Mouse (Mus musculus): ENCODE measurements around the gene Olfr693.
"Not testable (repeated sequence)": the region's sequence is repeated elsewhere in the genome, so short reads cannot be mapped to it uniquely, and the experiment has no call there.

Gene Olfr693

DNA sequence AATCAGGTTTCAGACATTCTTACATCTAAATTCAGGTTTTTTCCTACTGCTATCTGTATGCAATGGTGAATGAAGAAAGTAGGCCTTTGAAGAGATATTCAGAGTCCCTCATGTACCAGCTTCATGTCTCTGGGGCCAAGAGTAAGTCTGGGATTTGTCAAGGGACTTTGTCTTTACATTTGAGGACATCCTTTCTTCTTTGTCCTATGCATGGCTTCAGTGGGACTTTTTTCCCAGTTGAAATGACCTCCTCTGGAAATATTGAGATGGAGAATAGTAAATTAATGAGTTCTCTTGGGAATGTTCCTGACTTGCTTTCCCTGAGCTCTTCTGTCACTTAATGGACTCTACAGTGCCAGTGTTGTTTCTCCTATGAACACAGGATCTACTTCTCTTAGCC is at the start of gene Olfr693:
TSS of gene Olfr693 (minus strand) at position 101 of the 400 bp plus-strand sequence.
- no peak for DNase-seq (ENCODE audit: low spot score)

DNA sequence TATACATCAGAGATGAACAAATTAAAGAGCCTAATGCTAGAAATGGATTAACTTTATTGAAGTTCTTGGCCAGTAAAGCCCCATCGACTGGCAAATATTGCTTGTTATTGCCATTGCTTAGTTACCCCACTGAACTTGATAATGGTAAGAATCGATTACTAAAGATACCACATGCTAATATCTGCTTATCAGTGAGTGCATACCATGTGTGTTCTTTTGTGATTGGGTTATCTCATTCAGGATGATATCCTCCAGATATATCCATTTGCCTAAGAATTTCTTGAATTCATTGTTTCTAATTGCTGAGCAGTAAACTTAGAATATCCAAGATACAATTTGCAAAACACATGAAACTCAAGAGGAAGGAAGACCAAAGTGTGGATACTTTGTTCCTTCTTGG is 45.3 kb upstream of the Olfr693 start:
- DNase-seq (ENCODE audit: low spot score) = not testable (repeated sequence)

DNA sequence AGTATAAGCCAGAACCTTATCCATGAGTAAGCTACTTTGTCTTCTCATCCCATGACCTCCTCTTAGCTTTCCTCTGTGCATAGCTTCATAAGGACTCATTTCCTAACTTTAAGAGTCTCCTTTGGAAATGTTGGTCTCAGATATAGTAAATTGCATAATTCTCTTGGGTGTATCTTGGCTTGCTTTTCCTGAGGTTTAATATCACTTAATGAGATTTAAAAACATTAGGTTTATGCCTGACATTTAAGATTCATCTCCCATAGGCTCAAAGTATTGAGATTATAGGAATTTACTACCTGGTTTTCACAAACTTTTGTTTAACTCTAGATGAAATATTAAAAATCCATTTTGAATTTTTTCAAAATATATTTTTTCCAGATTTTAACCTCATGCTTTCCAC is 35.9 kb upstream of the Olfr693 start, which contains the start of gene Olfr695:
TSS of gene Olfr695 (minus strand) at position 101 of the 400 bp plus-strand sequence.
- no peak for DNase-seq (ENCODE audit: low spot score)

DNA sequence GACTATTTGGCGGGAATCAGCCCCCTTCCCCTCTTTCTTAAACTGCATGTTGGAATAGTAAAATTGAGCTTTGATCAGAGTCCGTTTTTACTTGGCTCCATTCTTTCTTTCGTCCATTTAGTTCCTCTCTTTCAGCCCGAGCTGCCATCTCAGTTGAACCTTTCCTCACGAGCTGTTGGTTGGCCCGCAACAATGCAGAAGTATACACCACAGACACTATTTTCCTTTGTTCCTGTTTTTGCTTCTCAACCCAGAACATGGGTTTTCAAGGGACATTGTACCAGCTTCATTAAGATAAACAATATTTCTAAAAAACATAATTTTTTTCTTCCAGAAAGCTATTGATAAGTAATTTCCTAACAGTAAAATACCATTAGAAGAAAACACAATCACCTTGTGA is 31.1 kb upstream of the Olfr693 start:
- DNase-seq (ENCODE audit: low spot score) = no peak

DNA sequence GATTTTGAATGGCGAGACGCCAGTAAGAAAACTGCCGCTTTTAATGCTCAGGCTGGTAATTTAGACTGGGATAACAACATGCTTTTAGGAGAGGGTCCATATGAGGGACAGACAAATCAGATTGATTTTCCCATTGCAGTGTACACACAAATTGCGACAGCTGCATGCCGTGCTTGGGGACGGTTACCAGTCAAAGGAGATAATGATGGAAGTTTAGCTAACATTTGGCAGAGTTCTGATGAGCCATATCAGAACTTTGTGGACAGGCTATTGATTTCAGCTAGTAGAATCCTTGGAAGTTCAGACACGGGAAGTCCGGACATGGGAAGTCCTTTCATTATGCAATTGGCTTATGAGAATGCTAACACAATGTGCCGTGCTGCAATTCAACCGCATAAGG is 27.3 kb upstream of the Olfr693 start:
- not testable (repeated sequence) for DNase-seq (ENCODE audit: low spot score)

DNA sequence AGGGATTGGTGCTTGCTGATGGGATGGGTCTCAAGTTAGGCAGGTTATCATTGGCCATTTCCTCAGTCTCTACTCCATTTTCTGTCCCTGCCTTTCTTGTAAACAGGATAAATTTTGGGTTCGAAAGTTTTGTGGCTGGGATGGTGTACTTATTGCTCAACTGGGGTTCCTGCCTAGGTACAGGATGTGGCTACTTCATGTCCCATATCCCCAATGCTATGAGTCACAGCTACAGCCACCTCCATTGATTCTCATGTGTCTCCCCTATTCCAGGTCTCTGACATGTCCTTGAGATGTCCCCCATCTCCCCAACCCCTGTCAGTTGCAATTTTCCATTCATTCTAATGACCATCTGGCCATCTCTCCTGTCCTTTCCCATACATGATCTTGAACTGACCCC is 16.5 kb upstream of the Olfr693 start:
- no peak for DNase-seq (ENCODE audit: low spot score)

DNA sequence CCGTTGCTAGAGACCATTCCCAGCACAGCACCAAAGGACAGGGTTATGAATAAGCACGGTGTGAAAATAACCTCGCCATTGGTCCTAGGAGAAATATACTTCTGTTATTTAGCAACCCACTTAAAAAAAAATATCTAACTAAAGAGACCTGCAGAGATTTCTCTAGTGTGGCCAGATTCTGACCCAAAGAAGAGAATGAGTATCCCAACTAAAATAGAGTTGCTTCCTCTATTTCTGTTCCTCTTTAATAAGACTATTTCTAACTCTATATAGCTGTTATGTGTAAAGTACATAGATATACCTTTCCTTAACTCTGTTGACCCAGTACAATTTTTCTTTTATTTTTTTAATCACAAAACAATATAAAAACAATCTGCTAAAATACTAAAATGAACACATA is 12.6 kb upstream of the Olfr693 start:
- DNase-seq (ENCODE audit: low spot score) = no peak

DNA sequence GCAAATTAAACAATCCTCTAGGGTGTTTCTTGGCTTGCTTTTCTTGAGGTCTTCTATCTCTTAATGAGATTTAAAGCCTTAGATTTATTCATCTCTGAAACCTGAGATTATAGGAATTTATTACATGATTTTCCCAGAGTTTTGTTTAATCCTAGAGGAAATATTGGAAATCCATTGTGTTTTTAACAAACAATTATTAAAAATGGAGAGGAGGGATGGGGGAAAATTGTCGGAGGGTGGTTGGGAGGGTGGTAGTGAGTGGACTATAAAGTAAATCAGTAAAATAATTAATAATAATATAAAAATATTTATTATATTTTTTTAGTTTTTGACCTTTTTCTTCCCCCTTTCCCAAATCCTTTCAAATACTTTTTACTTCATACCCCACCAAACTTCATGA is 11.3 kb upstream of the Olfr693 start, which contains the start of gene Olfr694:
TSS of gene Olfr694 (minus strand) at position 101 of the 400 bp plus-strand sequence.
- no peak for DNase-seq (ENCODE audit: low spot score)

DNA sequence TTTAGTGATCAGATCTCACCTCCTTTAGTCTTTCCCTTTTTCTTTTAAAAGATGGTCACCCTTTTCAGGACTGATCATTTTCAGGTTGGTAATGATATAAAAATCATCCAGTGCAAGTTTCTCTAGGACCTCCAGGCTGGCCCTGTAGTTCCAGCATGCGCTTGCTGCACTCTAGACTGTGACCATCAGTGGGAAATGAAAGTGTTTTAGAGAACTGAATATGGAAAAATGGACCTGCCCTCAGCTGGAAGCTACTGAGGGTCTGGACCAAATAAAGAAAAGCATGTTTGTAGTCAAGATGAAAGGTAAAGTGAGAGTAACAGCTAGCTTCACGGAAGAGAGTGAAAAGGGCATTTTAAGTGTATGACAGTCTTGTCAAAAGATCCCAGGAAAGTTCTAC is 5.0 kb upstream of the Olfr693 start:
- DNase-seq (ENCODE audit: low spot score) = no peak

DNA sequence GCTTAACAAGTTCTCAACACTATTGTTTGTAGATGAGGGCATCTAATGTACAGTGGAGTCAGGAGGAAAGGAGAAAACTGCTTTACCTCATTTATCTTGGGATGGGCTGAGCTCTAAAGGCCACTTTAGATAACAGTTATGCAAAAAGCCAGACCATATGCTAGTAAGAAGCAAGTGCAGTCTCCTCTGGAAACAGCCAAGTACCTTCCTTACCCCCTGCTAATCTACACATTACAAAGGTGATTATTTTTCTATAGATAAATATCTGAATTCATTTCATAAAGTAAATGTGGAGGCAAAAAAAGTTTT is 28.1 kb downstream of the Olfr693 start:
- no peak for DNase-seq (ENCODE audit: low spot score)

DNA sequence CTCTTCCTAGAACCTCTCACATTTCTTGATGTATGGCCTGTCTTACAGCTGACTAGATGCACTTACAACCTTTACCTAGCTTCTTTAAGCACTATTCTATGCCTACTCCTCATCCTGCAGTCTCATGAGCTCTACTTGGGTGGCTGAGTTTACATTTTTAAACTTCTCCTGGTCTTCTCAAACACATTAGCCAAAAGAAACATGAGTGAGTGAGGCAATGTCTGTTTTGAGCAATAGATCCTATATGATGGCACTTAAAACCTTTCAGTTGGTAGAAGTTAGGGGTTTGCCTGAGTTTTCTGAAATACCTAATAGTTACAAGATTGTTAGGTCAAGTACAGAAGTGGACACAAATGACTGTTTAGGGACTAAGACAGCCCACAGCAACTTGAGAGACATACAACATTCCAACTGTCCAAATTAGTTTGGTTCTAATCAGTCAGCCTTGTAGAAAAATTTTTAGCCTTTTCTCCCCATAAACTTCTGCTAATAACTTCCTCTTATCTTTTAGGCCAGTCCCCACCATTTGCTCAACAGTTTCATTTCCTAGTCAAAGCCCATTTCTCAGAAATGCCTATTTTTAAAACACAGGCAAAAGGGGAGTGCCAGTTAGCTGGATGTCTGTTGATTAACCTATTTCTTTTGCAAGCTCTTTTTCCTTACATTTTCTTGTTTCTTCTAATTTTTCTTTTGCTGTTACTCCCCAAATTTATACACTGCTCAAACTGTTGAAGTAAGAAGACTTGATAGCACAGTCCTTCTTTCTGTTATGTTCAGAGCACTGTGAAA is 28.6 kb downstream of the Olfr693 start:
- no peak for DNase-seq (ENCODE audit: low spot score)

DNA sequence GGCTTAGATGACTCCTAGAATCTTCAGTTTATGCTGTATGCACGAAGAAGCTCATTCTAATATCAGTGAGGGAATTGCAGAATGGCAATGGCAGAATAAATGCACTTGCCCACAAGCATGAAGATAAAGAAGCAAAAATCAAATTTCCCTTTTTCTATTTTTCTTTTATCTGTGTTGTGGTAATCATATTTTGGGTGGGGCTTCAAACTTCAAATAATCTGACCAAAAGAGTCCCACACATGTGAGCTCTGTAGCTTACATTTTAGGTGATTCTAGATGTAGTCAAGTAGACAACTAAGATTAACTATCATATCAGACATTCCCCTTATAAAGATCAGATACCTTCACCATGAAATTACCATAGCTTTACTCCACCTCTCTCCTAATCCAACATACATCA is 30.6 kb downstream of the Olfr693 start:
- DNase-seq (ENCODE audit: low spot score) = no peak

DNA sequence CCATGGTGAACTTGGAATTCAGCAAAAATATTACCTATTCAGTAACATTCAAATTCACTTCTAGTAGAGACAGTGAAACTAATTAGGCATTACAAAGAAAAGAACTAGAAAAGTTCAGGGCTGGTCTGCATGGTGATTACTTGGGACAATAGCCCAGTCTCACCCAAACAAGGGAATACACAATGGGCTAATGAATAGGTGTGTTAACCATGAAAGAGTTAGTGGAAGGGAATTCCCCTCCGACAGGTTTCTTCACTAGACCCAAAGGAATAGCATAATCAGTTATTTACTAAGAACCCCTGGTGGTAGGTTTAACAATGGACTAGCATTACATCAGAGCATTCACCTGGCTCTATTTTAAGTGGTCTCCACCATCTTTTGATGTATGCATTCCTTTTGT is 35.1 kb downstream of the Olfr693 start:
- no peak for DNase-seq (ENCODE audit: low spot score)

DNA sequence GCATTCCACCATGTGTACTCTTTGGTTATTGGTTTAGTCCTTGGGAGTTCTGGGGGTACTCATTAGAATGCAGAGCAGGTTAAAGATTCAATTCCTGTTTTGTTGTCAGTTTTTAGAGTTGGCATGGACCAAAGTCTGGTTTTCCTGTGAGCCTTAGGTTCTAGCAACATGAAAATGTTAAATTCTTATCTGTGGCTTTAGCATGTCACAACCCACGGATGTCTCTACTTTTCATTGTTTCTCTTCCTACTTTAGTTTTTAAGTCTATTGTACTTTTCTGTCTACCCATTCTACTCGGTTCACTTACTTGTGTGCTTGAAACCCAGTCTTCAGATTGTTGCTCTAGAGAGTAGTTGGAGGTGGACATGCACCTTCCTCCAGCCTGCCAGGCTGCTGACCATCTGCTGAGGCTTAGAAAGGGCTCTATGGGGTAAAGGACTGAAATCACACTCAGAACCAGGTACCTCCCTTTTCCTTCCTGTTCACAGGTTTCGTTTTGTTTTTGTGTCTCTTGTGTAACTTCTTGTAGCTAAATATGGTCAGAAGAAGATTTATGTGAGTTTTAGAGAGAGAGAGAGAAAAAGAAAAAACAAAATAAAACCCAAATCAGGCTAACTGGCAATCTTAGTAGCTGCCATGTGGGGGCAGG is 36.0 kb downstream of the Olfr693 start:
- no peak for DNase-seq (ENCODE audit: low spot score)

DNA sequence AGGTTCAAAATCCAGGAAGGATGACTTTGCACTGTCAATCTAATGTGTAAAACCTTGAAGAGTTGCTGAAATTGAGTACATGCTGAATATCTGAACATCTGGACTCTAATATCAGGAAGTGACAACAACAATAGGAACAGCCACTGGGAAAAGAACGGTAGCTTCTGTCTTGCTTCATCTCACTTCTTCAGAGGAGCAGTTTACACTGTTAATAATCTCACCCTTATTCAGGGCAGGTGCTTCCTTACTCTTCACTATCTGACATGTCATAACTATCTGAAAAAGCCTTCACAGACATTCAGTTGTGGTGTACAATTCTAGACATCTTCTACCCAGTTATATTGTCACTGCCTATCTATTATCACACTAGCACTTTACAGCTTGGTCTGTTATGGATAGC is 39.5 kb downstream of the Olfr693 start:
- DNase-seq (ENCODE audit: low spot score) = no peak

DNA sequence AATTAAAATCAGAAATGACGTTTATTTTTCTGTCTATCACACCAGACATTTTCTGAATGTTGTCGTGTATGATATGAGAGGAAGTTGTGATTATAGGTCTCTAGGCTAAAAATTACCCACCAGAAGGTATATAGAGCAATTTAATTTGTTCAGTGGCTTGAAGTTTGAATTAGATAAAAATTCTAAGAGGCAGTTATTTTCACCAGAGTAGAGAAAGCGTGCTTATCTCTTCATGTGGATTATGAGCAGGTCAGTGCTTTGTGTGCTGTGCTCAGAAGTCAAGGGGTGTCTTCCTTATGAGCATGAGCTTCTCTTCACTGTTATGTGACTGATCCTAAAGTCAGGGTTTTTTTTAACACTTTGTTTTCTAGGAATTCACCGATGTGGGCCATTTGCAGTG is 44.8 kb downstream of the Olfr693 start:
- no peak for DNase-seq (ENCODE audit: low spot score)
